Mouse (Mus musculus): ENCODE results near the gene Wnk2.
A peak's percentile ranks its signal among the peaks of the same experiment; 100 is the strongest.

Wnk2 gene

DNA sequence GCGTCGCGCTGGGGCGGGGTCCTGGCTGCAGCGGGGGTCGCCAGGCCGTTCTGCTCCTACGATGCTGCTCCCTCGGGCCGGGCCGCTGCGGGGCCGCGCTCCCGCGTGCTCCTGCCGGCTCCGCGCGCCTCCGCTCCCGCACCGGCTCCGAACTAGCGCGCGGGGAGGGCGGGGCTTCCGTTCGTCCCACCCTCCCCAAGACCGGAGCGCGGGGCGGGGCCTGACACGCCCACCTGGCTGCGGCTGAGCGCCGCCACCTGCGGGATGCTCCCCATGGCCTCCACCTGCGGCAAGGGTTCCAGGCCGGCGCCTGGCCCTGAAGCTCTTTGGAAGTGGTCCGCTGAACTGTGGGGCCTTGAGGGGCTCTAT lies at the start of gene Wnk2:
TSS of gene Wnk2 (minus strand) at position 157 of the 369 bp plus-strand sequence.
- peak; percentile 53 for DNase-seq (ENCODE audit: low read depth)

DNA sequence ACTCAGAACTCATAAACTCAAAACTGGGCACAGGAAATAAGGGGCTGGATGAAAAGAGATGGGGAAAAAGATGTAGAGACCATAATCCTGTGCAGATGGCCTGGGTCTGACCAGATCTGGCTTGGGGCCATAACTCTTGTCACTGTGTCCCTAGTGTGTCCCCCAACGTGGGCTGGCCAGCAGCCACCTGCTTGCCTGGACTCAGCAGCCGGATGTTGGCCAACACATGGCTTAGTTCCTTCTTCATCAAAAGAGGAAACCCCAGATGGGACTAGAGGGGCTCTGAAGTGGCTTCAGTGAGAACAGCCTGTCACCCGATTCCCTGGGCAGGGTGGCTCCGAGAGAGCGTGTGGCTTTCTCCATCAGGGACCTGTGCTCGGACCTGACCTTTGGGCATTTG lies 49.0 kb upstream of the Wnk2 start:
- no peak for DNase-seq (ENCODE audit: low read depth)

- DNase-seq (ENCODE audit: low read depth), result no peak
Observed at GRCm38 (mm10) chr13:49196211-49196610, 48.4 kb upstream of the Wnk2 start.

- DNase-seq (ENCODE audit: low read depth), result no peak
Observed at GRCm38 (mm10) chr13:49195651-49196050, 47.8 kb upstream of the Wnk2 start.

- DNase-seq (ENCODE audit: low read depth), result no peak
Observed at GRCm38 (mm10) chr13:49194811-49195210, 47.0 kb upstream of the Wnk2 start.

GRCm38 (mm10) chr13:49193650-49194049 lies 45.8 kb upstream of the Wnk2 start:
- no peak for DNase-seq (ENCODE audit: low read depth)

GRCm38 (mm10) chr13:49192156-49192855 lies 44.5 kb upstream of the Wnk2 start:
- DNase-seq (ENCODE audit: low read depth), result no peak

DNA sequence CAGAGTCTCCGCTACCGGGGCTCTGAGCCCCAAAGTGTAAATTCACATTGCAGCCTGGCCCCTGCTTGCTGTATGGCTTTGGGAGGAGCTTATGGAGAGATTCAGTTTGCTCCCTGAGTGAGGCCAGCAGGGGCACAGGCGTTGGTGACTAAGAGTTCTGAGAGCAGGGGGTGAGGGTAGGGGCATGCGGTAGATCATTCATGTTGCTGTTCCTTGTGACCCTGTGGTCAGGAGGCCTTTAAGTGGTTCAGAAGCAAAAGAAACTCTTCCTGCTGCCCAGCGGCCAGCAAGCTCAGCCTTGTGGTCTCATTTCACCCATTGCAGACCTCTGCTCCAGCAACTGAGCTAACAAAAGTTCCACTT lies 43.8 kb upstream of the Wnk2 start:
- DNase-seq (ENCODE audit: low read depth), result no peak

DNA sequence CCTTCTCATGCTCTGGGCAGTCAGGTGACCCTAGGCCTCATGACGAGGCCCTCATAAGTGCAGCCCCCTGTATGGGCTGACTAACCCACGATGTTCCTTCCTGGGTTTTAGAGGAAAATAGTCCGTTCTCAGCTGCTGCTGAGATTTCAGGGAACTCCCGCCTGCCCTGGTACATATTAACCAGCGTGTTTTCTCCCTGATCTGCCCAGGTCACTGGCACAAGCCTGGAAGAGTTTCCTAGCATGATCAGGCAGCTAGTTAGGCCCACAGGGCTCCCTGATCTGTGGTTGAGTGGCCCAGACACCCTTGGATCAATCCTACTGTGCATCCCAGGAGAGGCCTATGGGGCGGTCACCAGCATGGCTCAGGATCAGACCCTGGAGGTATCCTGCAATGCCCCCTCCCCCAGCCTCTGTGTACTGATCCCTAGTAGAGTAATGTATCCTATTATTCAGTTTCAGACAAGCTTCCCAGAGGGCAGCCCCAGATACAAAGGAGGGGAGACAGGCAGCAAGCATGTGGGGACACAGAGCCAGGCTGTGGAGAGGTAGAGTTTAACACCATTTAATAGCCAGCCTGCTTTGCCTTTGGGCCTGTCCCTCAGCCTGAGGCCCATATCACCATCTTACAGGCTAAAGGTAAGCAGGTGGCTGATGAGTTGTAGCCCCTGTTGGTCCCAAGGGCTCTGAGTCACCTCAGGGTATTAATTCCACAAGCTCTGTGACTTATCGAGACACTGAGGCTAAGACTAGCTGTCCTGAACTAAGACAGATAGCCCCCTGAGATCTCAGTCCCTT lies 43.3 kb upstream of the Wnk2 start:
- DNase-seq (ENCODE audit: low read depth), result no peak

DNA sequence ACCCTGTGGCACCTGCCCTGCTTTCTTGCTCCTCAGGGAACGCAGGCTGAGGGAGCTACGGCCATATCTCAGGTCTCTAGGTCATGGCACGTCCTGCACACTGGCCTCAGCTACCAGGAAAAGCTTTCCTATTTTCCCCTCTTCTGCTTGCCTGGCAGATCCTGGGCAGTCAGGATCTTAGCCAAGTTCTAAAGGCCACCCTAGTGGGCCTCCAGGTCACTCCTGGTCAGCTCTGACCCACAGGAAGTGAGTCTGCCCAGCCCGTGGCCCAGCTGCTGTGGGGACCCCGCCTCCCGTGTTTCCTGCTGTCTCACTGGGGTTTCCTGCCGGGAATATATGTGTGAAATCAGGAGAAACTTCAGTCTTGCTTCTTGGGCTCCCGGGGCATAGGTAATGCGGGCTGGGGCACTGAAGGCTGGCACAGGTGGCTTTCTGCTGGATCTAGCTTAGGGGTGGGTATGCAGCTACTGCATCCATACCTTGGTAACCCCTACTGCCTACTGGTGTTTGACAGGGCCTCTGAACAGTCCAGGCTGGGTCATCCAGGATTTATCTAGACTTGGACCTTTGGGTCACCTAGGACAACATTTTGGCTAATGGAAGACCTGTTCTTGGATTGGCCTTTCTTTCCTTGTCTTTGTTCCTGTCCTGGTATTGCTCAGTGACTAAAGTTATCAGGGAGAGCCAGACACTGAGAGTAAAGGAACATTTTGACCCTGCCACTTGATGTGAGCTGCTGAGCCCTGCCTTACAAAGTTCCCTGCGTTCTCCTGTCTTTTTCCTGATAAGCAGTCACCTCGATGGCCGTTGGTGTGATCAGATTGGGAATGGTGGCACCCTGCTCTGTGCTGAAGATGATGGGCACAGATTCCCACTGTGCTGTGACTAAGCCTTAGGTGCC lies 42.4 kb upstream of the Wnk2 start:
- DNase-seq (ENCODE audit: low read depth), result no peak

- no peak for DNase-seq (ENCODE audit: low read depth)
Observed at GRCm38 (mm10) chr13:49188966-49189360, 41.1 kb upstream of the Wnk2 start.

DNA sequence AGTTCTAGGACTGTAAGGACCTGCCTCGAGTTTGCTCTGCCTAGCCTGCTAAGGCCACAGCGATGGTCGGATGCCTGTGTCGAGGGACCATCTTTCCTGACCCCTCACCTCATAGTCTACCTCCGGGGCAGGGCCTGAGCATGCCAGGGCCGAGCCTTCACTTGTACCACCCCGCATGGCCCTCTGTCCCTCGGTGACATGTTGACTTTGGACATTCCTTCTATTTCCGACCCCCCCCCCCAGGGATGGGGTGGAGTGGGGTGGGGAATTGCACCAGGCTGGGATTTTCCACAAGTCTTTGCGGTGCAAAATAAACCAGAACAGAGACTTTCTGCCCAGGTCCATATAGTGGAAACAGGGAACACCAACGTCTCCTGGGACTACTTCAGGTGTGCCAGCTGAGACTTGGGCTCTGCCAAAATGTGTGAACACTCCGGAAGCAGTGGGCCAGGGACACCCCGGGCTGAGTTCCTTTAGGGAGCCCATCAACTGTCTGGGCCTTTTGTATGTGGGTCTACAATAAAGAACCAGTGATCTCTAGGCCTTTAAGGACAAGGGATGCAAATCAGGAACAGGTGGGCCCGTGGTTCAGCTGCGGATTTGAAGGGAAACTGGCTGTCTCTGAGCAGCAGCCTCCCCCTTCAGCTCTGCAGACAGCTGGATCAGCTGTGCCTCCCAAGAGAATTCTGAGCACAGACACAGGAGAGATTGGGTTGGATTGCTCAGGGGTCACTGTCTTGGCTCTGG lies 40.6 kb upstream of the Wnk2 start:
- peak; percentile 23 for DNase-seq (ENCODE audit: low read depth)

- DNase-seq (ENCODE audit: low read depth), result peak; percentile 89
Observed at GRCm38 (mm10) chr13:49187288-49188218, 39.7 kb upstream of the Wnk2 start, which contains the start of gene Ninj1. Gene Ninj1 (plus strand): TSS chr13:49187485.

DNA sequence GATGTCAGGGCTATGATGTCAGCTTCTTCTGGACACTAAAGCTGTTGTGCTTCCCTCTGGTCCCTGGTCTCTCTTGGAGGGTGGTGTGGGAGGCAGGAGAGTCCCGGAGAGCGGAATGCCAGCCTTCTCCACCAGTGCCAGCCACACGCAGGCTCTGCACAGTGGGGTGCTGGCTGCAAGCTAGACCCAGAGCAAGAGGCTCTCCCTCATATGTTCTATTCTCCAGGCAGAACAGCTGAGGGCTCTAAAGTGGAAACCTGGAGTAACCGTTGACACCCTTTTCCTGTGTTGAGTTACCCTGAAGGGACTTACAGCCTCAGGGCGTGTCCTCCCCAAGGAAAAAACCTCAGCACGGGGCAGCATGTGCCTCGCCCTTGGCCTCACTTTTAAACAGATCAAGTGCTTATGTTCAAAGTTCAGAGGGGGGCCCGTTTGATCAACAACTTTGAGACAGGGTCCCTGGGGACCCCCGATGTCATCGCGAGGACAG lies 39.0 kb upstream of the Wnk2 start:
- DNase-seq (ENCODE audit: low read depth), result no peak

DNA sequence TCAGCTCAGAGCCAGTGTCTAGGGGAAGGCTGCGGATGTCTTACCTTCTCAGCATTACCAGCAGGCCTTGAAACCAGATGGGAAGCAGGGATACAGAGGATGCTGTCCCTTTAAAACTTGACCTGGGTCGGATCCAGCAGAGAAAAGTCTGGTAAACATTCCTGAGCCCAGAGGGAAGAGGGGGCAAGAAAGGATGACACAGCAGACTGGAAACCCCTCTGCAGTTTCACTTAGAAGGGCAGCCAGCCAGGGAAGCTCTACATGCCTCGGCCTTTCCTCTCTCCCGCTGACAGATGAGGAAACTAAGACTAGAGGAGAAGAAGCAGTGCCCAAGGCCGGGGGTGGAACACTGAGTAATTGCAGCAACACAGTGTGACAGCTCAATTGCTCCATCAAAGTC lies 35.8 kb upstream of the Wnk2 start:
- DNase-seq (ENCODE audit: low read depth), result no peak

DNA sequence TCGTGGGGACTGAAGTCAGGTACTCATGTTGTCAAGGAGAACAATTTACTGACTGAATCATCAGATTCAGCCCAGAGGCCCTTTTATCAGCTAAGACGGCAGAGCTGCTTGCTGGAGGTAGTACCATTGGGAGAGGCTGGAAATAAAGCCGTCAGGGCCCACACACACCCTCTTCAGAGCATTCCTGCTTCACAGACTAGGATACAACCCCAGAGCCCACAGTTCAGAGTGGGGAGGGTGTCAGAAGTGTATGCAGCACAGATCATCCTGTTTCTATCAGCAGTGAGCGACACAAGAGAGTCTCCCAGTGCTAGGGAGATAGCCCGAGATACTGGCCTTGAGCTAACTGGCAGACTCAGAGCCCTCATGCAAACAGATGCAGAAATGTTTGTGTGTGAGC lies 35.3 kb upstream of the Wnk2 start:
- no peak for DNase-seq (ENCODE audit: low read depth)

DNA sequence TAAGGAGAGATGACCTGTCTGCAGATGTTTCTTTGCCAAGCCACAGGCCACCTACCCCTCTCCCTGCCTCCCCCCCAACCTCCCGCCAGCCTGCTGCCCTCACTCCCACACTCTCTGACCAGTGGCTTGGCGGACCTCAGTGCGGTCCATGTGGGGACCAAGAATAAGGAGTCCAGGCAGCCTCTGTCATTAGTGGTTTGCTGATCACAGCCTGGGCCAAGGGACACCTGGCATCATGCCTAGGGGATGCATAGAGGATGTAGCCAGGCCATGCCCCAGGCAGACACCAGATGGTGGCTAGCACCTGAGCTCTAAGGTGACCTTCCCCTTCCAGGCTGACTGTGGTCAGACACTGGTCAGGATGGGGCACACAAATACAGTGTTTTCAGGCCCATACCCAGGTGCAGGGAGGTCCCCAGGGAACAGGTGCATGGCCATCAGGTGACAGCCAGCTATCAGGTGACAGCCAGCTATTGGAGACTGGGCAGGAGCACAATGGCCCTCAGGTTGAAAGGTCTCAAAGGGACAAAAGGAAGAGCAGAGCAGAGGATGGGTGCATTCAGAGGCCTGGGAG lies 33.7 kb upstream of the Wnk2 start:
- DNase-seq (ENCODE audit: low read depth), result no peak

DNA sequence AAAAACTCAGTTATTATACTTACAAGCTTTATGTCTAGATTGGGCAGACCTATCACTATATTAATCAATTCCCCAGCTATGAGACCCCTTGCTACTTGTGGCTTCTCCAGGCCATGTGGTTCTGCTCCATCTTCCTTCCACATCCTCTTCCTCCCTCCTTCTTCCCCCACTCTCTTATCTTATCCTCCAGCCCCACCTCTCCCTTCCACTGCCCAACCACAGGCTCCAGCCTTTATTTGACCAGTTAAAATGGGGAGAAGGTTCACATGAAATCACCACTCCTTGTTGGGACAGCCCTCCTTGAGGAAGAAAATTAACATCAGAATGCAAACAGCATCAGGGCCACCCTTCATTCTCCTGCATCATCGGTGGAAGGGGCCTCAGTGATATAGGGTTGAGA lies 32.9 kb upstream of the Wnk2 start:
- DNase-seq (ENCODE audit: low read depth), result no peak

- DNase-seq (ENCODE audit: low read depth), result no peak
Observed at GRCm38 (mm10) chr13:49180274-49180673, 32.5 kb upstream of the Wnk2 start.

Data from naive thymus-derived CD4-positive, alpha-beta T cell, adult 2 months (primary cell).